Mouse (Mus musculus) frontal cortex, adult 2 months (tissue): ENCODE data around the gene Sgpp2. TPM values are rescaled to one million over a fixed set of nuclear protein-coding genes. Genes with fewer than 3 reads are reported as not detected.

ENCODE experiments used
- DNase-seq, 2 experiments: peaks; one replicate each; pipeline ENCODE4 v3.0.0; 2022; ENCODE audit warnings: low spot score in 1 of 2; ENCODE audit errors: extremely low spot score in 1 of 2
- polyA plus RNA-seq: library from polyadenylated mRNA; depleted of rRNA; stranded (reverse); fragments of >200 nt; gene quantifications from 2 replicates; pipeline ENCODE4 v1.2.3, GENCODE M21; 2012

The Sgpp2 gene
- polyA plus RNA-seq, 1 experiment, result 11.5 TPM

- DNase-seq, result no peak
Measured at GRCm38 (mm10) chr1:78337726-78338125, 27.6 kb downstream of the Sgpp2 start.

GRCm38 (mm10) chr1:78338212-78338611, 28.1 kb downstream of the Sgpp2 start:
- DNase-seq, result no peak

GRCm38 (mm10) chr1:78339941-78340340, 29.8 kb downstream of the Sgpp2 start:
- DNase-seq, result no peak

- DNase-seq, result no peak
Measured at GRCm38 (mm10) chr1:78340584-78340983, 30.4 kb downstream of the Sgpp2 start.

- DNase-seq, result no peak
Measured at GRCm38 (mm10) chr1:78347317-78347806, 37.2 kb downstream of the Sgpp2 start.

- no peak for DNase-seq
Measured at GRCm38 (mm10) chr1:78349219-78349618, 39.1 kb downstream of the Sgpp2 start.

GRCm38 (mm10) chr1:78353254-78353653, 43.1 kb downstream of the Sgpp2 start:
- DNase-seq, result no peak

- no peak for DNase-seq
Measured at GRCm38 (mm10) chr1:78355123-78355522, 45.0 kb downstream of the Sgpp2 start.

- no peak for DNase-seq
Measured at GRCm38 (mm10) chr1:78357415-78357814, 47.3 kb downstream of the Sgpp2 start.

GRCm38 (mm10) chr1:78357868-78358267, 47.7 kb downstream of the Sgpp2 start:
- DNase-seq, result no peak

- no peak for DNase-seq
Measured at GRCm38 (mm10) chr1:78363965-78364889, 54.1 kb downstream of the Sgpp2 start.

- DNase-seq, result no peak
Measured at GRCm38 (mm10) chr1:78367806-78368205, 57.7 kb downstream of the Sgpp2 start.

GRCm38 (mm10) chr1:78370121-78370520, 60.0 kb downstream of the Sgpp2 start:
- no peak for DNase-seq

GRCm38 (mm10) chr1:78371569-78372236, 61.6 kb downstream of the Sgpp2 start:
- DNase-seq, result peak; percentile 37 to 71

- DNase-seq, result no peak
Measured at GRCm38 (mm10) chr1:78372316-78372715, 62.2 kb downstream of the Sgpp2 start.

- DNase-seq, result no peak
Measured at GRCm38 (mm10) chr1:78373836-78374235, 63.7 kb downstream of the Sgpp2 start.

GRCm38 (mm10) chr1:78375058-78375457, 64.9 kb downstream of the Sgpp2 start:
- DNase-seq, result no peak

GRCm38 (mm10) chr1:78380950-78381349, 70.8 kb downstream of the Sgpp2 start:
- no peak for DNase-seq

- no peak for DNase-seq
Measured at GRCm38 (mm10) chr1:78387854-78388253, 77.7 kb downstream of the Sgpp2 start.

- no peak for DNase-seq
Measured at GRCm38 (mm10) chr1:78388848-78389247, 78.7 kb downstream of the Sgpp2 start.

- DNase-seq, result no peak
Measured at GRCm38 (mm10) chr1:78395191-78395735, 85.1 kb downstream of the Sgpp2 start.
